Mouse (Mus musculus): Measurements from ENCODE around the gene Krtap5-5. TPM values are rescaled to one million over a fixed set of nuclear protein-coding genes. Genes with fewer than 3 reads are reported as not detected.

The Krtap5-5 gene
- total RNA-seq, 2 experiments from 2014 or later = not detected

Other genes with a start within 250 kb of the Krtap5-5 start
- gene Mob2, start 168.9 kb downstream of the Krtap5-5 start, total RNA-seq (2021) = 10 to 100 TPM; 21.1 to 21.2 TPM
- gene Dusp8, start 134.1 kb downstream of the Krtap5-5 start, total RNA-seq (2021) = 100 to 1,000 TPM; 142 to 154 TPM
- gene Gm45618, start 109.2 kb downstream of the Krtap5-5 start, total RNA-seq (2021) = not detected
- not detected for gene Gm39115, start 93.9 kb downstream of the Krtap5-5 start, total RNA-seq (2021)
- not detected for gene Gm45337, start 85.4 kb downstream of the Krtap5-5 start, total RNA-seq (2021)
- gene Gm29735, start 72.9 kb downstream of the Krtap5-5 start, total RNA-seq (2021) = not detected
- gene Gm4553, start 64.2 kb downstream of the Krtap5-5 start, total RNA-seq (2021) = not detected
- not detected for gene Krtap5-2, start 54.0 kb downstream of the Krtap5-5 start, total RNA-seq (2021)
- gene Gm10153, start 39.6 kb downstream of the Krtap5-5 start, total RNA-seq (2021) = not detected
- gene Krtap5-3, start 28.6 kb downstream of the Krtap5-5 start, total RNA-seq (2021) = not detected
- gene Gm7579, start 18.1 kb downstream of the Krtap5-5 start, total RNA-seq (2021) = not detected
- not detected for gene Gm40460, start 11.1 kb upstream of the Krtap5-5 start, total RNA-seq (2021)
- gene Gm2431, start 28.4 kb upstream of the Krtap5-5 start, total RNA-seq (2021) = not detected
- gene Gm4559, start 44.4 kb upstream of the Krtap5-5 start, total RNA-seq (2021) = not detected
- not detected for gene Krtap5-1, start 67.1 kb upstream of the Krtap5-5 start, total RNA-seq (2021)
- gene Krtap5-4, start 73.6 kb upstream of the Krtap5-5 start, total RNA-seq (2021) = not detected
- gene Ifitm10, start 143.8 kb upstream of the Krtap5-5 start, total RNA-seq (2021) = 1 to 10 TPM; 6.3 to 9.4 TPM
- gene Gm49369, start 152.7 kb upstream of the Krtap5-5 start, total RNA-seq (2021) = 1 to 10 TPM in 1 of 2 experiments, not detected in 1; 5.0 TPM
- gene Ctsd, start 158.1 kb upstream of the Krtap5-5 start, total RNA-seq (2021) = 100 to 1,000 TPM; 133 to 157 TPM
- not detected for gene Syt8, start 204.9 kb upstream of the Krtap5-5 start, total RNA-seq (2021)
- not detected for gene Tnni2, start 211.8 kb upstream of the Krtap5-5 start, total RNA-seq (2021)
- gene Lsp1, start 230.8 kb upstream of the Krtap5-5 start, total RNA-seq (2021) = 1 to 10 TPM; 5.5 to 5.7 TPM